Mouse (Mus musculus) testis, adult 2 months (tissue): ENCODE data around the gene Sfpq. TPM values are rescaled to one million over a fixed set of nuclear protein-coding genes. Genes with fewer than 3 reads are reported as not detected.

Experiments
- H3K27ac ChIP-seq: fragments of 200-500 bp; 2 replicates; pipeline ENCODE4 v1.5.1; 2012; ENCODE audit warnings: low read depth, low read length; ENCODE audit not compliant: control insufficient read depth, insufficient read depth
- H3K27me3 ChIP-seq: fragments of 200-500 bp; 2 replicates; pipeline ENCODE4 v1.6.1; 2012; ENCODE audit warnings: mild to moderate bottlenecking, low read length, moderate library complexity; ENCODE audit not compliant: control insufficient read depth, insufficient read depth
- H3K36me3 ChIP-seq: fragments of 200-500 bp; 2 replicates; pipeline ENCODE4 v1.6.1; 2012; ENCODE audit warnings: mild to moderate bottlenecking, low read length; ENCODE audit not compliant: control insufficient read depth, insufficient read depth
- H3K4me1 ChIP-seq: fragments of 200-500 bp; 2 replicates; pipeline ENCODE4 v1.6.1; 2012; ENCODE audit warnings: low read length; ENCODE audit not compliant: control insufficient read depth, insufficient read depth
- H3K4me3 ChIP-seq: fragments of 200-500 bp; 2 replicates; pipeline ENCODE4 v1.5.1; 2012; ENCODE audit warnings: low read depth, mild to moderate bottlenecking, low read length, moderate library complexity, mixed read lengths; ENCODE audit not compliant: control insufficient read depth
- CTCF ChIP-seq: fragments of 200-500 bp; IDR thresholded peaks from 2 replicates; pipeline ENCODE4 v1.5.1; 2012; ENCODE audit warnings: low read depth, mild to moderate bottlenecking, inconsistent platforms, low read length, moderate library complexity; ENCODE audit not compliant: control insufficient read depth, insufficient read depth, insufficient replicate concordance
- POLR2A ChIP-seq: fragments of 200-500 bp; IDR thresholded peaks from 2 replicates; pipeline ENCODE4 v1.6.1; 2012; ENCODE audit warnings: low read depth, mild to moderate bottlenecking, inconsistent platforms, low read length, moderate library complexity; ENCODE audit not compliant: control insufficient read depth
- polyA plus RNA-seq: library from polyadenylated mRNA; depleted of rRNA; stranded (reverse); fragments of >200 nt; gene quantifications from 2 replicates; pipeline ENCODE4 v1.2.3, GENCODE M21; 2012

Sfpq gene
- polyA plus RNA-seq, 1 experiment: 24.5 TPM

- H3K27me3 ChIP-seq: no peaks in the 10 kb centered on the region
- TF ChIP-seq POLR2A (no peak), CTCF (no peak)
- no peak overlapping the region for H3K27ac ChIP-seq
- H3K36me3 ChIP-seq: peaks cover 2% of the 10 kb centered on the region
- H3K4me1 ChIP-seq: no peaks in the 10 kb centered on the region
- H3K4me3 ChIP-seq: no peak overlapping the region
Observed at GRCm38 (mm10) chr4:127051121-127051520, 30.0 kb downstream of the Sfpq start.

GRCm38 (mm10) chr4:127053071-127053470 lies 31.9 kb downstream of the Sfpq start:
- Histone ChIP-seq H3K4me1 (no peaks in the 10 kb centered on the region), H3K36me3 (peaks cover 2% of the 10 kb centered on the region), H3K27ac (no peak overlapping the region), H3K4me3 (no peak overlapping the region), H3K27me3 (no peaks in the 10 kb centered on the region)
- TF ChIP-seq CTCF: no peak
- TF ChIP-seq POLR2A: no peak

- no peak for TF ChIP-seq POLR2A
- TF ChIP-seq CTCF: no peak
- Histone ChIP-seq H3K36me3 (peaks cover 1% of the 10 kb centered on the region), H3K4me1 (no peaks in the 10 kb centered on the region), H3K27ac (no peak overlapping the region), H3K27me3 (no peaks in the 10 kb centered on the region), H3K4me3 (no peak overlapping the region)
Observed at GRCm38 (mm10) chr4:127054522-127055198, 33.5 kb downstream of the Sfpq start.

DNA sequence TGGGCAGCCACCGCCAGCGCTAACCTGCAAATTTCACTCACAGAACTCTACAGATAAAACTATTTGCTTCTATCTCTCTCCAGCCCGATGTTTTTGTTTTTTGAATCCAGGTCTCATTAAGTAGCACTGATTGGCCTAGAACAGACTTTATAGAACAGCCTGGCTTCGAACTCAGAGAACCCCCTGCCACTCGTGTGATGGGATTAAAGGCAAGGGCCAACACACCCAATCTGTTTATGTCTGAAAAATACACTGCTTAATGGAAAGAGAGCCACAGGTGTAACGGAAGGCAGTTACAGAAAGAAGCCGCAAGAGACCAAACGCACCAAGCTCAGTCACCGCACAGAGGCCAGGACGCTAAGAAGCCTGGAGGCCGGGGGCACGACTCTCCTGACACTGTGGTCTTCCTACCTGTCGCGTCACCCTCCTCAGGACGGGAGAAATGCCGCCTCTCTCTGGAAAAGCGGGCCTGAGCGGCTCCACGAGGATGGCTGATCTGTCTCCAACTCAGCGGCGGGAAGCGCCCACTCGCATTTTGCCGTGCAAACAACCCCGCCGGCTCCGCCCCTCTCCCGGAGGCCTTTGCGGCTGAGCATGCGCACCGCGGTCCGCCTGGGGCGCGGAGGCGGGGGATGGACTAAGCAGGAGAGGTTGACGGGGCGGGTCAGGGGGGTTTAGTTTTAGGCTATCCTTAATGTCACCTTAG lies 39.6 kb downstream of the Sfpq start, which contains the start of gene Zmym1:
Gene Zmym1 (minus strand): TSS at position 568 of the 706 bp plus-strand sequence.
- Histone ChIP-seq H3K27me3 (no peaks in the 10 kb centered on the region), H3K4me1 (peaks cover 3% of the 10 kb centered on the region; the same call in 1 of the 2 replicates), H3K4me3 (peak within 1 kb of the TSS; percentile 99), H3K27ac (peak within 1 kb of the TSS; percentile 92), H3K36me3 (peaks cover 1% of the 10 kb centered on the region; the same call in 1 of the 2 replicates)
- no peak for TF ChIP-seq CTCF
- TF ChIP-seq POLR2A: peak; percentile 88

GRCm38 (mm10) chr4:127064051-127064450 lies 42.9 kb downstream of the Sfpq start:
- peaks cover 3% of the 10 kb centered on the region; the same call in 1 of the 2 replicates for H3K4me1 ChIP-seq
- no peak overlapping the region for H3K27ac ChIP-seq
- TF ChIP-seq POLR2A (no peak), CTCF (no peak)
- H3K4me3 ChIP-seq: no peak overlapping the region
- H3K27me3 ChIP-seq: no peaks in the 10 kb centered on the region
- no peaks in the 10 kb centered on the region for H3K36me3 ChIP-seq

- no peaks in the 10 kb centered on the region for H3K36me3 ChIP-seq
- no peak overlapping the region for H3K27ac ChIP-seq
- no peaks in the 10 kb centered on the region; the same call in 1 of the 2 replicates for H3K4me1 ChIP-seq
- no peak overlapping the region for H3K4me3 ChIP-seq
- no peaks in the 10 kb centered on the region for H3K27me3 ChIP-seq
- TF ChIP-seq CTCF: no peak
- TF ChIP-seq POLR2A: no peak
Observed at GRCm38 (mm10) chr4:127074915-127075314, 53.8 kb downstream of the Sfpq start.

- Histone ChIP-seq H3K27ac (peak within 1 kb of the TSS; percentile 89), H3K36me3 (no peaks in the 10 kb centered on the region), H3K4me1 (no peaks in the 10 kb centered on the region; the same call in 1 of the 2 replicates), H3K4me3 (peak within 1 kb of the TSS; percentile 86), H3K27me3 (no peaks in the 10 kb centered on the region)
- TF ChIP-seq CTCF (no peak), POLR2A (peak; percentile 96)
Observed at GRCm38 (mm10) chr4:127076875-127077548, 55.9 kb downstream of the Sfpq start, which contains the start of gene Zmym6. Zmym6 (plus strand) TSS chr4:127077383.
